Mouse (Mus musculus) hindbrain, embryonic 12.5 days (tissue): ENCODE data around the gene Sptbn4. TPM values are rescaled to one million over a fixed set of nuclear protein-coding genes. Genes with fewer than 3 reads are reported as not detected.

Experiments used
- ATAC-seq: fragments of 200-750 bp; cut with Nextera tagmentation; 2 replicates; pipeline ENCODE4 v1.8.0; 2017; ENCODE audit warnings: moderate TSS enrichment; ENCODE audit not compliant: low FRiP score
- H3K27ac ChIP-seq: fragments of 300-500 bp; sonication (generic); 2 replicates; pipeline ENCODE4 v1.5.1; 2016; ENCODE audit warnings: mild to moderate bottlenecking
- H3K27me3 ChIP-seq: fragments of 300-500 bp; sonication (generic); 2 replicates; pipeline ENCODE4 v1.6.1; 2016; ENCODE audit warnings: mild to moderate bottlenecking
- H3K36me3 ChIP-seq: fragments of 300-500 bp; sonication (generic); 2 replicates; pipeline ENCODE4 v1.6.1; 2016; ENCODE audit warnings: mild to moderate bottlenecking
- H3K4me1 ChIP-seq: fragments of 300-500 bp; sonication (generic); 2 replicates; pipeline ENCODE4 v1.6.1; 2016
- H3K4me2 ChIP-seq: fragments of 300-500 bp; sonication (generic); replicated peaks from 2 replicates; pipeline ENCODE4 v1.6.1; 2016; ENCODE audit warnings: mild to moderate bottlenecking
- H3K4me3 ChIP-seq: fragments of 300-500 bp; sonication (generic); 2 replicates; pipeline ENCODE4 v1.5.1; 2016; ENCODE audit warnings: mild to moderate bottlenecking
- H3K9ac ChIP-seq: fragments of 300-500 bp; sonication (generic); 2 replicates; pipeline ENCODE4 v1.6.1; 2016; ENCODE audit warnings: mild to moderate bottlenecking, moderate library complexity
- H3K9me3 ChIP-seq: fragments of 300-500 bp; sonication (generic); replicated peaks from 2 replicates; pipeline ENCODE4 v1.6.1; 2016; ENCODE audit warnings: mild to moderate bottlenecking
- WGBS: fragments of 180-500 bp; shearing (Covaris S2); methylation state at CpG from one replicate; pipeline ENCODE4 v1.1.7; 2016; 5-methylcytosine and 5-hydroxymethylcytosine counted together
- polyA plus RNA-seq: library from polyadenylated mRNA; unstranded; fragments of >200 nt; fragmentation: Nextera tagmentation; extraction: Ambion mirVana; gene quantifications from 2 replicates; pipeline ENCODE4 v1.2.1, GENCODE M21; 2016

Gene Sptbn4
- polyA plus RNA-seq, 1 experiment from 2014 or later: 1.1 TPM

- no peak overlapping the region for H3K9ac ChIP-seq
- 74% methylated on average over 3 of the region's 3 CpGs for WGBS
- H3K4me1 ChIP-seq: no peaks in the 10 kb centered on the region
- peaks cover 6% of the 10 kb centered on the region for H3K27me3 ChIP-seq
- H3K36me3 ChIP-seq: no peaks in the 10 kb centered on the region
- no peak overlapping the region for H3K4me2 ChIP-seq
- H3K9me3 ChIP-seq: no peaks in the 10 kb centered on the region; the same call in none of the 2 replicates
- ATAC-seq: no peak
- H3K4me3 ChIP-seq: no peak overlapping the region
- H3K27ac ChIP-seq: no peak overlapping the region
Observed at GRCm38 (mm10) chr7:27419101-27419500, 28.4 kb downstream of the Sptbn4 start.

- H3K4me2 ChIP-seq: no peak overlapping the region
- peaks cover 15% of the 10 kb centered on the region for H3K27me3 ChIP-seq
- WGBS: 75% methylated on average over 2 of the region's 2 CpGs
- no peak overlapping the region for H3K9ac ChIP-seq
- no peak overlapping the region for H3K27ac ChIP-seq
- H3K4me3 ChIP-seq: no peak overlapping the region
- no peaks in the 10 kb centered on the region; the same call in none of the 2 replicates for H3K9me3 ChIP-seq
- no peaks in the 10 kb centered on the region for H3K36me3 ChIP-seq
- no peaks in the 10 kb centered on the region for H3K4me1 ChIP-seq
- no peak for ATAC-seq
Observed at GRCm38 (mm10) chr7:27417151-27417550, 30.3 kb downstream of the Sptbn4 start.

GRCm38 (mm10) chr7:27408379-27409176 is 38.9 kb downstream of the Sptbn4 start:
- peak overlapping the region; percentile 47 for H3K4me3 ChIP-seq
- H3K4me2 ChIP-seq: peak overlapping the region; percentile 79
- ATAC-seq: peak; percentile 79
- no peaks in the 10 kb centered on the region for H3K36me3 ChIP-seq
- H3K27me3 ChIP-seq: peaks cover 80% of the 10 kb centered on the region
- H3K9ac ChIP-seq: peak overlapping the region; percentile 32; the same call in 1 of the 2 replicates
- H3K4me1 ChIP-seq: peaks cover 18% of the 10 kb centered on the region
- no peak overlapping the region for H3K27ac ChIP-seq
- peaks cover under 1% of the 10 kb centered on the region; the same call in 1 of the 2 replicates for H3K9me3 ChIP-seq
- under 1% methylated on average over 78 of the region's 96 CpGs for WGBS

- WGBS: 58% methylated on average over 8 of the region's 8 CpGs
Observed at GRCm38 (mm10) chr7:27407816-27408215, 39.7 kb downstream of the Sptbn4 start.

GRCm38 (mm10) chr7:27406481-27406880 is 41.0 kb downstream of the Sptbn4 start:
- H3K36me3 ChIP-seq: no peaks in the 10 kb centered on the region
- no peak overlapping the region for H3K4me3 ChIP-seq
- peaks cover 18% of the 10 kb centered on the region for H3K4me1 ChIP-seq
- ATAC-seq: no peak
- peaks cover 95% of the 10 kb centered on the region for H3K27me3 ChIP-seq
- no peak overlapping the region for H3K9ac ChIP-seq
- no peak overlapping the region for H3K27ac ChIP-seq
- H3K9me3 ChIP-seq: peaks cover 6% of the 10 kb centered on the region; the same call in 1 of the 2 replicates
- no peak overlapping the region for H3K4me2 ChIP-seq
- WGBS: 83% methylated on average over 7 of the region's 7 CpGs

More at GRCm38 (mm10) chr7:27407816-27408215, 39.7 kb downstream of the Sptbn4 start:
- Histone ChIP-seq H3K36me3 (no peaks in the 10 kb centered on the region), H3K9me3 (peaks cover 6% of the 10 kb centered on the region; the same call in 1 of the 2 replicates), H3K27me3 (peaks cover 83% of the 10 kb centered on the region), H3K4me2 (peak overlapping the region; percentile 79), H3K4me3 (peak overlapping the region; percentile 47; the same call in 1 of the 2 replicates), H3K27ac (no peak overlapping the region), H3K4me1 (peaks cover 18% of the 10 kb centered on the region), H3K9ac (no peak overlapping the region)
- ATAC-seq: no peak

- Histone ChIP-seq H3K4me3 (peak overlapping the region; percentile 20), H3K4me2 (peak overlapping the region; percentile 32; the same call in 1 of the 2 replicates), H3K4me1 (peaks cover 18% of the 10 kb centered on the region), H3K27me3 (peaks cover 97% of the 10 kb centered on the region), H3K9me3 (peaks cover 6% of the 10 kb centered on the region; the same call in 1 of the 2 replicates), H3K27ac (no peak overlapping the region), H3K36me3 (no peaks in the 10 kb centered on the region), H3K9ac (no peak overlapping the region)
- ATAC-seq: no peak
- WGBS: 7% methylated on average over 81 of the region's 81 CpGs
Observed at GRCm38 (mm10) chr7:27404203-27404942, 43.1 kb downstream of the Sptbn4 start.

GRCm38 (mm10) chr7:27402675-27403074 is 44.8 kb downstream of the Sptbn4 start:
- WGBS: 9% methylated on average over 16 of the region's 16 CpGs
- H3K4me2 ChIP-seq: no peak overlapping the region

GRCm38 (mm10) chr7:27400545-27400944 is 46.9 kb downstream of the Sptbn4 start:
- H3K4me3 ChIP-seq: no peak overlapping the region
- H3K27ac ChIP-seq: no peak overlapping the region
- no peak overlapping the region for H3K4me2 ChIP-seq
- no peaks in the 10 kb centered on the region for H3K36me3 ChIP-seq
- H3K4me1 ChIP-seq: peaks cover 13% of the 10 kb centered on the region
- H3K27me3 ChIP-seq: peaks cover 93% of the 10 kb centered on the region
- no peak for ATAC-seq
- 75% methylated on average over 7 of the region's 7 CpGs for whole genome bisulfite sequencing
- no peak overlapping the region for H3K9ac ChIP-seq
- H3K9me3 ChIP-seq: peaks cover 6% of the 10 kb centered on the region; the same call in 1 of the 2 replicates

More at GRCm38 (mm10) chr7:27402675-27403074, 44.8 kb downstream of the Sptbn4 start:
- Histone ChIP-seq H3K27ac (no peak overlapping the region), H3K4me3 (no peak overlapping the region), H3K9me3 (peaks cover 6% of the 10 kb centered on the region; the same call in 1 of the 2 replicates), H3K4me1 (peaks cover 5% of the 10 kb centered on the region), H3K9ac (no peak overlapping the region), H3K36me3 (no peaks in the 10 kb centered on the region), H3K27me3 (peaks cover 95% of the 10 kb centered on the region)
- no peak for ATAC-seq

- no peak overlapping the region for H3K9ac ChIP-seq
- no peak for ATAC-seq
- peaks cover 8% of the 10 kb centered on the region for H3K4me1 ChIP-seq
- no peak overlapping the region for H3K4me3 ChIP-seq
- no peaks in the 10 kb centered on the region for H3K9me3 ChIP-seq
- no peak overlapping the region for H3K27ac ChIP-seq
- peak overlapping the region; percentile 89; the same call in 1 of the 2 replicates for H3K4me2 ChIP-seq
- H3K27me3 ChIP-seq: peaks cover 91% of the 10 kb centered on the region
- 21% methylated on average over 26 of the region's 26 CpGs for WGBS
- H3K36me3 ChIP-seq: no peaks in the 10 kb centered on the region
Observed at GRCm38 (mm10) chr7:27397048-27397949, 50.2 kb downstream of the Sptbn4 start.

GRCm38 (mm10) chr7:27396184-27397047 is 51.1 kb downstream of the Sptbn4 start:
- Histone ChIP-seq H3K9me3 (no peaks in the 10 kb centered on the region), H3K27ac (no peak overlapping the region), H3K9ac (peak overlapping the region; percentile 68), H3K27me3 (peaks cover 91% of the 10 kb centered on the region), H3K4me1 (peaks cover 8% of the 10 kb centered on the region), H3K4me2 (peak overlapping the region; percentile 89), H3K36me3 (no peaks in the 10 kb centered on the region), H3K4me3 (peak overlapping the region; percentile 54)
- WGBS: 5% methylated on average over 39 of the region's 68 CpGs
- ATAC-seq: peak; percentile 56; the same call in 1 of the 2 replicates
